Mouse (Mus musculus) liver, postnatal 0 days (tissue): ENCODE results near the gene Trim38.

Experiments
- CTCF ChIP-seq: sonication (generic); IDR thresholded peaks from 2 replicates; pipeline ENCODE4 v1.5.1; 2016; ENCODE audit warnings: antibody characterized with exemption, low read depth
- EP300 ChIP-seq: IDR thresholded peaks from 2 replicates; pipeline ENCODE4 v1.6.1; 2016; ENCODE audit warnings: antibody characterized with exemption, low read depth, mild to moderate bottlenecking

DNA sequence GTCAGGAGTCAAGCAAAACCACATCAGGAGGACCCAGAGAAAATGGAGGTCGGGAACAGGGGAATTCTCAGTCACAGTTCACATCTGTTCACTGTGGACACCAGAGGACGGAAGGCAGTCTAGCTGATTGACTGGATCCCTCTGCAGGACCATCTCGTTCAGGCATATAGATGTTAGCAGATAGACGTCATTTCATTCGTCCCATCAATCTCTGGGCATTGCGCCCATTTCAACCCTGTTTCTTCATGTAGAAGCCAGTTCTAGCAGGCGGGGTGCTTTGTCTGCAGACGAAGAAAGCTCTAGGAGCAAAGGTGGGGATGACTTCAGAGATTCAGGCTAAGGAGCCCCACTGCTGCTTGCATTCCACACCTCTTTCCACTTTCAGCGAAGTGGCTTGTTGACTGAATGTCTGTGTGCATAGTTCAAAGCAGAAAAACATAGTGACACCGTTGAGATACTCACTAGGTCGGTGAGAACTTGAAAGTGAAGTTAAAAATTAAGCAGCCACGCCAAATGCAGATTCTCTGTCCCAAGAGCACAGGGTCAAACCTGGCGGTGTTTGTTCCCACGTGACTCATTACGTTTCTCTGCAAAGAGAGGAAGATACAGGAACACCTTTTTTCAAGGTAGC is 36.8 kb downstream of the Trim38 start, which contains the start of gene Slc17a2:
- no peak for TF ChIP-seq CTCF
- no peak for TF ChIP-seq EP300
